Mouse (Mus musculus) neural tube, embryonic 10.5 days (tissue): ENCODE measurements around the gene Kap.
"Not testable (repeated sequence)": the region's sequence is repeated elsewhere in the genome, so short reads cannot be mapped to it uniquely, and the experiment has no call there.

Source experiments
- DNase-seq: peaks from one replicate; pipeline ENCODE4 v3.0.0-alpha.2; 2017; ENCODE audit warnings: low spot score; ENCODE audit errors: extremely low spot score

The Kap gene

GRCm38 (mm10) chr6:133853526-133853925, at the start of gene Kap:
TSS of gene Kap (minus strand) at chr6:133853762.
- DNase-seq = no peak

DNA sequence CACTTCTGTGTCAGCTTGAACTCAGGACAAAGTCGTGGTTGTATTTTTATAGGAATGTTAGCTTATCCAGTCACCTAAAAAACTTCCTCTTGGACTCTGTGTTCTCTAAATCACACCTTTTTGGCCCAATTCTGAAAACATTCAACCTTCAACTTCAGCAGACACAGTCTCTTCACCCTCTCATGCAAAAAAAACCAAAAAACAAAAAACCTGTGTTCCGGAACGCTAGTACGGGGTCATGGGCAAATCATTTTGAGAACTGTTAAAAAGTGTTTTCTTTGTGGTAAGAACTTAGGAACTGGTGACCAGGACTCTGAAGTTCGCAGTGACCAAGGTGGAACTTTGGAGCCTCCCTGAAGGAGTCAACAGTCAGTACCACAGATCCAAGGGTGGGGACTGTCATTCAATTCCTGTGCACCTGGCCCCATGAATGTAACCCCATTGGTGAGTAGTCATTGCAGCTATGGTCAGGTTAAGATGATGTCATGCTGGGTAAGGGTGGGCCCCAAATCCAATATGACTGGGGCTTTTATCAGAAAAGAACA, 32.4 kb upstream of the Kap start:
- no peak for DNase-seq

GRCm38 (mm10) chr6:133883446-133883985, 30.0 kb upstream of the Kap start:
- DNase-seq = no peak

GRCm38 (mm10) chr6:133875906-133876462, 22.4 kb upstream of the Kap start:
- DNase-seq = peak; percentile 37

GRCm38 (mm10) chr6:133872667-133873066, 19.1 kb upstream of the Kap start:
- no peak for DNase-seq

DNA sequence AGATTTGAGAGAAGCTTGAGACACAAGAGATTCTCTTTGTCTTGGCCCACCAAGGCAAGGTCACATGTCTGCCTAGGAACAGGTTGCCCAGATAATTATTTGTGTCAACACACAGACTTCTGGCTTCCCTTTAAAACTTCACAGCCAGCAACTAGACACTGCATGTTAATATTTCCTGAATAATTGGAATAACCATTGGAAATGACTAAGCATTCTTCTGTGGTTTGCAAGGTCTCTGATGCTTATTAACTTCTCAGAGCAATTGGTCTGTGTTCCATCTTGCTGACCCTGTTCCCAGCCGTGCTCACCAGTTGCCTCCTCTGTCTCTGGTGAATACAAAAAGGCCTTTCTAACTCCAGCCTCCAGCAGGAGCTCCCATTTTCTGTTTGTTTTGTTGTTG, 17.6 kb upstream of the Kap start:
- no peak for DNase-seq

DNA sequence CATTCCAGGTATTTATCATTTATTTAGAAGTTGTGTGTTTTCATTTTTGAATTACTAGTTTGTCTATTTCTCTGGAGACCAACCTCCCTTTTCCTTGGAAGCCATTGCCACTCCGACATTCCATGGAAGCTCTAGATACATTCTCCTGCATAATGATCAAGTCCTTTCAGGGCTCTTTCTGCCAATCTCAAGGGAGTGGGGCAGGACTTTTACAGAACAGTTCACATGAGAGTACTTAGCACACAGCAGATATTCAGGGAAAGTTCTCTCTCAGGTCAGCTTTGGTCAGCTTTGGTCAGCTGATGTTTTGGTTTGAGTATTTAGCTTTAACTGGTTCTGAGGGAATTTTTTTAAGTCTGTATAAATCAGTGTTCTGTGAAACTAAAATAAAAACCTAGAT, 14.8 kb upstream of the Kap start:
- no peak for DNase-seq

DNA sequence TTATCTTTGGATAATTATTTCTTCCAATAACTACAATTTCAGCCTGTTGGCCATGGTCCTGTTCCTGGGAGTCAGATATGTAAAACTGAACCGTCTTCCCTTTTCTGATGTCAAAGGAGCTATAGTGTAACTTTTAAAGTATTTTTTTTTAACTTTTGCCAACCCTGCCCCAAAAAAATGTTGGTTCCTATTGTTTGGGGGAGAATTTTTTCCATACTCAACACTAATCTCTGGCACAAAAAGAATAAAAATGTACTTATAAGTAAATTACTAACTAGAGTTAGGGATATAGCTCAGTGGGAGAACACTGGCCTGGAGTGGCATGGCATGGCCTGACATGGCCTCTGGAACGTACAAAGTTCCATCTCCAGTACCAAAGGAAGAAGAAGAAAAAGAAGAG, 2.3 kb upstream of the Kap start:
- DNase-seq = no peak

DNA sequence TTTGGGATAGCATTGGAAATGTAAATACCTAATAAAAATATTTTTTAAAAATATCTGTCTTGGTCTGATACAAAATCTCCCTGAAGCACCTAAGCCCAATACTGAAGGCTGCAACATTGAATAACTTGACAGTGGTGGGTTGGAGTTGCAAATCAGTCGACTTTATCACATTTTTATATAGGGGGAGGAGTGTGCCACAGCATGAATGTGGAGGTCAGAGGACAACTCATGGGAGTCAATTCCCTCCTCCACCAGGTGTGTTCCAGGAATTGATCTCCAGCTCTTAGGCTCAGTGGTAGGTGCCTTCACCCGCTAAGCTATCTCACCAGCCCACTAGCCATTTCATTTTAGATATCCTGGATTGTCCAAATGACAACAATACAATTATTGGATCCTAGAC, 4.2 kb downstream of the Kap start:
- DNase-seq = no peak

- not testable (repeated sequence) for DNase-seq
Observed at GRCm38 (mm10) chr6:133848861-133849260, 4.7 kb downstream of the Kap start.

DNA sequence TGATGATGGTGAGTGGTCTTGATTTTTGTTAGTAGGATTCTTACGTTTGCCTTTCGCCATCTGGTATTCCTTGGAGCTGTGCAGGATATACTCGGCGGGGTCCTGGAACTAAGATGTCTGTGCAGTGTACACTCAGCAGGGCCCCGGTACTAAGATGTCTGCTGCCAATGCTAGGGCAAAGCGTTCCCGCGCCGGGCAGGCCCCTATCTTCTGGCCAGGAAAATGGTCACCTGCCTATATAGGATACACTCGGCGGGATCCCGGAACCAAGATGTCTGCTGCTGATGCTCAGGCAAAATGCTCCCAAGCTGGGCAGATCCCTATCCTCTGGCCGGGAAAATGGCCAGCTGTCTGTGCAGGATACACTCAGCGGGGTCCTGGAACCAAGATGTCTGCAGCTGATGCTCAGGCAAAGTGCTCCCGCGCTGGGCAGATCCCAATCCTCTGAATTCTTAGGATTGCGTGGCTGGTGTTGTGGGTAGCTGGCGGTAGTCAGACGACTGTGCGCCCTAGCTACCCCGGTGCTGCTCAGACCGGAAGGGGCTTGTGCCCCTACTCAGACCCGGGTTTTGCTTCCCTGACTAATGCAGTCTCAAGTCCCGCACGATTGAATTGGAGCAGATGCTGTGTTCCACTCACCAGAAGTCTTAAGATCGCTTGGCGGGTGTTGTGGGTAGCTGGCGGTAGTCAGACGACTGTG, 15.1 kb downstream of the Kap start:
- DNase-seq = peak; percentile 12

DNA sequence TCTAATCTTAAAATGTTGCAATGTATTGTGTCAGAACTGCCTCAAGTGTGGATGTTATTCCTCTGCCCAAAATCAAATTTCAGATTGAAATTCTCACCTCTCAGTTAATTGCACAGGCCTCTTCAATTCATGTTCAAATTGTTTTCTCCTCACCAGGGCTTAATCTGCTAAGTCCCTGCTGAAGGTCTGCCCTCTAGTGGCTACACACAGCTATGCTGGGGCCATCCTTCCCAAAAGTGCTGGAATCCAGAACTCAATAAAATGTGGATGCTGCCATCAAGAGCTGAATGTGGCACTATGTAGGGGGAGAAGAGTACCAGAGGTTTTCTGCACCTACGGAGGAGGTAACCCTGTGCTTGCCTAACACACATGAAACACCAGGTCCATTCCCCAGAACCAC, 41.2 kb downstream of the Kap start:
- DNase-seq = no peak
